Mouse (Mus musculus) embryonic fibroblast, embryonic 13.5 days (primary cell): Measurements from ENCODE around the gene Htr2c. TPM values are rescaled to one million over a fixed set of nuclear protein-coding genes. Genes with fewer than 3 reads are reported as not detected.

Experiments
- H3K27ac ChIP-seq: 2 replicates; pipeline ENCODE4 v1.5.1; 2012; ENCODE audit warnings: low read length, control low read depth, inconsistent platforms; ENCODE audit not compliant: insufficient read depth
- H3K4me1 ChIP-seq: 2 replicates; pipeline ENCODE4 v1.6.1; 2011; ENCODE audit warnings: low read length; ENCODE audit not compliant: control insufficient read depth, insufficient read depth
- H3K4me3 ChIP-seq: 2 replicates; pipeline ENCODE4 v1.5.1; 2011; ENCODE audit warnings: mild to moderate bottlenecking, control low read depth, low read length; ENCODE audit not compliant: insufficient read depth
- CTCF ChIP-seq: IDR thresholded peaks from 2 replicates; pipeline ENCODE4 v1.5.1; 2011; ENCODE audit warnings: mild to moderate bottlenecking, control low read depth, low read length, moderate library complexity, borderline replicate concordance; ENCODE audit not compliant: insufficient read depth
- POLR2A ChIP-seq: IDR thresholded peaks from 2 replicates; pipeline ENCODE4 v1.6.1; 2011; ENCODE audit warnings: low read depth, mild to moderate bottlenecking, control low read depth, low read length, moderate library complexity
- polyA plus RNA-seq: library from polyadenylated mRNA; stranded (reverse); fragments of >200 nt; gene quantifications from 2 replicates; pipeline ENCODE4 v1.2.4, GENCODE M21; 2011; ENCODE audit warnings: low read depth; ENCODE audit not compliant: missing spikeins, insufficient read length

The Htr2c gene
- polyA plus RNA-seq, 1 experiment, result not detected

DNA sequence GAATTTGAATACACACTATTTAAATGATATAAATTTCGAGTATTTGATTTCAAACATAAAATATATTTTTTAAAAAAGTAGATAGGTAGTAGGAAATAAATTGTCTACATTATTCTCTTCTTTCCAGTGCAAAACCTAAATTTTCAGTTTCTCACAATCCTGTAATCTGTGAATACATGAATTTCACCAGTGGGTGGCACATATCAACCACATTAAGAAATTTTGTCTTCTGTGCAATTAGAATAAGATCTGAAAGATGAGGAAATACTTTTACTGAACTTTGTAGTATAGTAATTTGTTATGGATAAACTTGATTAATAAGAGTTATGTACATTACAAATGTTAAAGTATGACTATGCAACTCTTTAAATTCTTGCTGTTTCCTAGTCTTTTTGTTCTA is 156.8 kb downstream of the Htr2c start:
- TF ChIP-seq CTCF (no peak), POLR2A (no peak)
- Histone ChIP-seq H3K27ac (no peak overlapping the region), H3K4me3 (no peak overlapping the region), H3K4me1 (no peaks in the 10 kb centered on the region)

DNA sequence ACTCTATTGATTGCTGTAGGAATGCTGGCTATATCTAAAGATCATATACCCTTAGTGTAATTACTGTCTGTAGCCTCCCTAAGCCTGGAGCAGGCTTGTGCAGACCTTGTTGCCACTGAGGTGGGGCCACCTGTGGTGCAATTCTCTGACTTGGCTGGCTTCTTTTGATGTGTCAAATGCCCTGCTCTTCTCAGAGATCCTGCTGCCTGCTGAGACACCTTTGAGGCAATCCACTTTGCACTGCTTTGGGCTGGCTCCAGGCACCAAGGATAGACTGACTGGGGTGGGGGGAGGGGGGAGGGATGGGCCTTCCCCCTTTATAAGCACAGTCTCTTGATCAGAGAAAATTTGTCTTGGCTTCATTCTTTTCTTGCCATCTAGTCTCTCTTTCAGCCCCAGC is 252.9 kb downstream of the Htr2c start:
- Histone ChIP-seq H3K27ac (no peak overlapping the region), H3K4me1 (no peaks in the 10 kb centered on the region), H3K4me3 (no peak overlapping the region)
- TF ChIP-seq CTCF, result no peak
- no peak for TF ChIP-seq POLR2A

DNA sequence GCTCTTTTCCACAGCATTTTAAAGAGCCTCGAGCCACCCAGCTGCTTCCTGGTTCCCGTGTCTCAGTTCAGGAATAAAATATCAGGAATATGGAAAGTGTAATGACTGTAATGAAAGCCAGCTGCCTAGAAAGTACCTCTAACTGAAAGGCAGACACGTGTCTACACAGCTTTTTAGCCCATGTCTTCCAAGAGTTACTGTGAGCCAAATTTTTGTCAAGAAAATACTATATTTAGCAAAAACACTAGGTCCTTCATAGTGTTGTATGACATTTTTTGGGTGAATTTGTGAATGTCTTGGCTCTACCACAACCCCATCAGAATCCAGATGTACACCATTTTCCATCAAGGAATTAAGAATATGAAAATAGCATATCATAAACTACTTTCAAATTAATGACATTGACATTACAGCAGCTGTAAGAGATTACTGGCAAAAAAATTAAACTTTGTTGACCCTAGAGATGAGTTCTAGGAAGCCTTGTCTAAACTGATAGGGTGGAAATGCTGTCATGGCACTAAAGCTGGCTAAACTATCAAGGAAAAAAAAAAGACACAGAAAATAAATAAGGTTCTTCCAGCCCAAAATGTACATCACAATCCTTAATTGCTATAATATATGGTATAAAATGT is 255.2 kb downstream of the Htr2c start:
- peak overlapping the region; percentile 73; the same call in 1 of the 2 replicates for H3K27ac ChIP-seq
- no peak for TF ChIP-seq POLR2A
- TF ChIP-seq CTCF, result no peak
- no peak overlapping the region for H3K4me3 ChIP-seq
- no peaks in the 10 kb centered on the region for H3K4me1 ChIP-seq

DNA sequence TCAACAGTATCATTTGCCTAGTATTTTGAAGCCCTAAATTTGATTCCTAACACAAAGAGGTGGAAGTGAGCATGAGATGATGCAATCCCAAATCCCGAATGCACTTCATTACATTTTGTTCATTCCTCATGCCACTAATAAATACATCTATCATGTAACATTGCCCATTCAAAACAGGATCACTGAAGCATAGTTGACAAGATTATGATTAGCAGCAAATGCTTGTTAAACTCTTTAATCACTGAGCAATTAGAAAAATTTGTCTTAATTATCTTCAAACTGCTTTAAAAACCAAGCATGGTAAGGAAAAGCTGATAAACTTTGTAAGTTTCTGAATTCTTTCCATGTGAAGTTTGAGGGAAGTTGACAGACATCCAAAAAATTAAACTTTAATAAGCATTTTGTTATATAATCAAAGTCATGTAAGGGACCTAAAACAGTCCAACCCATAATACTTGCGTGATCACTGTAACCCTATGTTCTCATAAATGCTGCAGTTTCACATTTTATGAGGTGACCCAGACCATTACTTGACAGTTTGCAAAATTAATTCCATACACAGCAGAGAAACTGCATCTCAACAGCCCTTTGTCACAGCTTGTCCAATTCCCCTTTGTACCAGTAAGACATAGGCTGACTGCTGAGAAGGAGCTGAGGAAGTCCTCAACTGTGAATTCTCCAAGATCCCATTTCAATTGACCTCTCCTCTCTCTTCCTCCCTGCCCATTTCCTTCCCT is 276.7 kb downstream of the Htr2c start:
- Histone ChIP-seq H3K4me3 (no peak overlapping the region), H3K27ac (no peak overlapping the region), H3K4me1 (no peaks in the 10 kb centered on the region)
- no peak for TF ChIP-seq POLR2A
- no peak for TF ChIP-seq CTCF
